9 mouse cellular contexts compared by ENCODE assay signal in the genomic region with DNA sequence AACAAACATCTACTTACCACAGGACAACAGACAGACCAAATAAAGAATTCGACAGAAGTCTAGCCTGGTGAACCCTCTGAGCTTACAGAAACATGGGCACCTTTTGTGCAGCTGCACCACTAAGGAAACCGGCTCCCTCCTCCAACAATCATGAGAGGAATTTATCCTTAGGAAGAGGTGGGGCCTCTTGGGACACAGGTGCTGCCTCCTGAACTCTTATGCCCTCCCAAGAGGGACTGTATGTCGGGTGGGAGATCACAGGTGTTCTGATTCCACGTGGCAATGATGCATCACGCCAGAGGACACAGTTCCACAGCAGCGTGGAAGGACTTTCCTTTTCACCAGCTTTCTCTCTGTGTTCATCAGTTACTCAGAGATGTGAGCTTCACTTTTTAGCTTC.
"Had no signal": no experiment of that assay in that cellular context is flagged by ENCODE, and none has a peak within 500 bp of the region (broad histone marks: within the 10 kb centered on the region; RNA-seq: fewer than 3 reads in every experiment).

No protein-coding gene starts in this region.

- DNase-seq: kidney, adult 8-10 months; kidney, postnatal 25 days; right cerebral cortex, postnatal 14 days had no signal

- H3K4me1 ChIP-seq: midbrain, embryonic 13.5 days had no signal

- H3K4me2 ChIP-seq: liver, embryonic 11.5 days; liver, embryonic 15.5 days; midbrain, embryonic 13.5 days had no signal

- H3K9me3 ChIP-seq: limb, embryonic 10.5 days; liver, embryonic 15.5 days; midbrain, embryonic 13.5 days had no signal

- H3K27ac ChIP-seq: left cerebral cortex, adult 2 months; limb, embryonic 10.5 days; liver, embryonic 15.5 days; midbrain, embryonic 13.5 days had no signal

- ATAC-seq: intestine, postnatal 0 days; midbrain, embryonic 13.5 days had no signal

- H3K27me3 ChIP-seq: liver, embryonic 15.5 days; midbrain, embryonic 13.5 days had no signal

- H3K36me3 ChIP-seq: limb, embryonic 10.5 days had no signal

- H3K9ac ChIP-seq: liver, embryonic 15.5 days; midbrain, embryonic 13.5 days had no signal

- H3K4me3 ChIP-seq: left cerebral cortex, adult 2 months; limb, embryonic 10.5 days; liver, embryonic 15.5 days; midbrain, embryonic 13.5 days had no signal
